Comparison of ENCODE assay signal across 11 mouse cellular contexts in genomic region chr9:99112409-99112808, GRCm38 (mm10). TPM values are rescaled to one million over a fixed set of nuclear protein-coding genes. Genes with fewer than 3 reads are reported as not detected.
A peak's percentile ranks its signal among the peaks of the same experiment; 100 is the strongest.
DNase-seq lines count a peak whose midpoint lies in the region; ATAC-seq and TF ChIP-seq lines count a peak whose summit lies in the region.
"Had no signal": no experiment of that assay in that cellular context is flagged by ENCODE, and none has a peak within 500 bp of the region (broad histone marks: within the 10 kb centered on the region; RNA-seq: fewer than 3 reads in every experiment).

No protein-coding gene starts in this region.

- H3K27me3 ChIP-seq in embryonic facial prominence, embryonic 11.5 days (ENCODE audit: control insufficient read depth, insufficient read depth, low read length), result no peaks in the 10 kb centered on the region
- H3K27me3 ChIP-seq in embryonic facial prominence, embryonic 10.5 days (replicated peaks; ENCODE audit: low read depth, poor library complexity, severe bottlenecking), result no peaks in the 10 kb centered on the region
- H3K27me3 ChIP-seq in midbrain, embryonic 12.5 days, result no peaks in the 10 kb centered on the region
- H3K27me3 ChIP-seq in midbrain, embryonic 10.5 days (ENCODE audit: low read depth, poor library complexity, severe bottlenecking), result no peaks in the 10 kb centered on the region
- no peaks in the 10 kb centered on the region for H3K27me3 ChIP-seq in hindbrain, embryonic 15.5 days
- no peaks in the 10 kb centered on the region for H3K27me3 ChIP-seq in midbrain, postnatal 0 days (ENCODE audit: insufficient read depth, low read length)

- no peak overlapping the region for H3K4me3 ChIP-seq in embryonic facial prominence, embryonic 11.5 days (ENCODE audit: low read depth, low read length)
- H3K4me3 ChIP-seq in embryonic facial prominence, embryonic 10.5 days, result no peak overlapping the region
- H3K4me3 ChIP-seq in midbrain, embryonic 12.5 days, result no peak overlapping the region
- no peak overlapping the region for H3K4me3 ChIP-seq in midbrain, embryonic 10.5 days
- H3K4me3 ChIP-seq in hindbrain, embryonic 15.5 days, result no peak overlapping the region
- no peak overlapping the region for H3K4me3 ChIP-seq in midbrain, postnatal 0 days (ENCODE audit: low read depth, low read length)
- H3K4me3 ChIP-seq: erythroblast, embryonic 14.5 days; heart, adult 2 months had no signal

- peak; percentile 62; the same call in 1 of the 2 replicates for ATAC-seq in embryonic facial prominence, embryonic 11.5 days (replicated peaks; ENCODE audit: insufficient number of reproducible peaks, low FRiP score, low TSS enrichment, low read depth)
- ATAC-seq in midbrain, embryonic 12.5 days (ENCODE audit: low FRiP score, low read depth), result 0 out of 2 replicates have a peak, but pooled peaks have one; percentile 30
- ATAC-seq in hindbrain, embryonic 15.5 days (ENCODE audit: low FRiP score, low read depth), result peak; percentile 63; the same call in 1 of the 2 replicates
- ATAC-seq in midbrain, postnatal 0 days (ENCODE audit: low FRiP score), result peak; percentile 38; the same call in 1 of the 2 replicates
- no peak for ATAC-seq in erythroid progenitor cell, adult 5-6 weeks (replicated peaks; ENCODE audit: low FRiP score, poor library complexity, severe bottlenecking)

- H3K36me3 ChIP-seq in embryonic facial prominence, embryonic 11.5 days (replicated peaks; ENCODE audit: control insufficient read depth, insufficient read depth, low read depth, low read length), result no peaks in the 10 kb centered on the region
- no peaks in the 10 kb centered on the region for H3K36me3 ChIP-seq in embryonic facial prominence, embryonic 10.5 days (replicated peaks)
- no peaks in the 10 kb centered on the region for H3K36me3 ChIP-seq in midbrain, embryonic 12.5 days
- H3K36me3 ChIP-seq in midbrain, embryonic 10.5 days, result no peaks in the 10 kb centered on the region
- H3K36me3 ChIP-seq in hindbrain, embryonic 15.5 days, result no peaks in the 10 kb centered on the region
- no peaks in the 10 kb centered on the region for H3K36me3 ChIP-seq in midbrain, postnatal 0 days (ENCODE audit: insufficient read depth, low read length)

- 63% methylated on average over 12 of the region's 12 CpGs for WGBS in embryonic facial prominence, embryonic 11.5 days
- 78% methylated on average over 12 of the region's 12 CpGs for WGBS in embryonic facial prominence, embryonic 10.5 days
- 78% methylated on average over 12 of the region's 12 CpGs for WGBS in midbrain, embryonic 12.5 days
- 93% methylated on average over 12 of the region's 12 CpGs for WGBS in midbrain, embryonic 10.5 days
- 55% methylated on average over 12 of the region's 12 CpGs for WGBS in hindbrain, embryonic 15.5 days
- 67% methylated on average over 12 of the region's 12 CpGs for WGBS in midbrain, postnatal 0 days

- H3K27ac ChIP-seq in embryonic facial prominence, embryonic 11.5 days (replicated peaks; ENCODE audit: low read depth, low read length), result no peak overlapping the region
- H3K27ac ChIP-seq in embryonic facial prominence, embryonic 10.5 days (replicated peaks), result no peak overlapping the region
- no peak overlapping the region for H3K27ac ChIP-seq in midbrain, embryonic 12.5 days (replicated peaks)
- no peak overlapping the region for H3K27ac ChIP-seq in midbrain, embryonic 10.5 days (replicated peaks)
- no peak overlapping the region for H3K27ac ChIP-seq in hindbrain, embryonic 15.5 days (replicated peaks)
- no peak overlapping the region for H3K27ac ChIP-seq in midbrain, postnatal 0 days (ENCODE audit: low read depth, low read length)
- H3K27ac ChIP-seq: heart, adult 2 months had no signal

- no peak overlapping the region for H3K4me2 ChIP-seq in embryonic facial prominence, embryonic 11.5 days (ENCODE audit: low read depth, low read length)
- H3K4me2 ChIP-seq in midbrain, embryonic 12.5 days (replicated peaks), result no peak overlapping the region
- no peak overlapping the region for H3K4me2 ChIP-seq in hindbrain, embryonic 15.5 days
- H3K4me2 ChIP-seq in midbrain, postnatal 0 days (ENCODE audit: low read depth, low read length, poor library complexity, severe bottlenecking), result no peak overlapping the region

- no peak for TF ChIP-seq CTCF in midbrain, postnatal 0 days (IDR thresholded peaks at IDR 0.05)

- no peak overlapping the region for H3K9ac ChIP-seq in embryonic facial prominence, embryonic 11.5 days (replicated peaks; ENCODE audit: low read length)
- H3K9ac ChIP-seq in midbrain, embryonic 12.5 days (replicated peaks), result no peak overlapping the region
- no peak overlapping the region for H3K9ac ChIP-seq in hindbrain, embryonic 15.5 days
- no peak overlapping the region for H3K9ac ChIP-seq in midbrain, postnatal 0 days (replicated peaks; ENCODE audit: low read length, poor library complexity, severe bottlenecking)

- peak; percentile 44 for DNase-seq in embryonic facial prominence, embryonic 11.5 days (ENCODE audit: low spot score)
- DNase-seq in embryonic facial prominence, embryonic 10.5 days (ENCODE audit: low spot score), result no peak
- DNase-seq in midbrain, embryonic 10.5 days (ENCODE audit: low spot score), result no peak
- peak; percentile 70 for DNase-seq in midbrain, postnatal 0 days (ENCODE audit: low spot score)
- DNase-seq in adrenal gland, postnatal 14 days, result no peak
- DNase-seq: heart, adult 2 months; lung, adult 2 months had no signal

- no peaks in the 10 kb centered on the region for H3K9me3 ChIP-seq in embryonic facial prominence, embryonic 11.5 days (replicated peaks; ENCODE audit: control insufficient read depth, low read length)
- no peaks in the 10 kb centered on the region for H3K9me3 ChIP-seq in embryonic facial prominence, embryonic 10.5 days
- no peaks in the 10 kb centered on the region for H3K9me3 ChIP-seq in midbrain, embryonic 12.5 days
- H3K9me3 ChIP-seq in midbrain, embryonic 10.5 days (replicated peaks), result no peaks in the 10 kb centered on the region
- H3K9me3 ChIP-seq in hindbrain, embryonic 15.5 days, result no peaks in the 10 kb centered on the region
- H3K9me3 ChIP-seq in midbrain, postnatal 0 days (ENCODE audit: low read length), result no peaks in the 10 kb centered on the region

- H3K4me1 ChIP-seq in embryonic facial prominence, embryonic 11.5 days (ENCODE audit: control insufficient read depth, insufficient read depth, low read length), result no peaks in the 10 kb centered on the region
- H3K4me1 ChIP-seq in embryonic facial prominence, embryonic 10.5 days, result peaks cover 9% of the 10 kb centered on the region
- peaks cover 16% of the 10 kb centered on the region for H3K4me1 ChIP-seq in midbrain, embryonic 12.5 days
- peaks cover 18% of the 10 kb centered on the region for H3K4me1 ChIP-seq in midbrain, embryonic 10.5 days
- peaks cover 13% of the 10 kb centered on the region for H3K4me1 ChIP-seq in hindbrain, embryonic 15.5 days (replicated peaks)
- 0 out of 2 replicates have a peak, but pooled peaks cover 2% of the 10 kb centered on the region for H3K4me1 ChIP-seq in midbrain, postnatal 0 days (ENCODE audit: insufficient read depth, low read length)

RNA-seq across cellular contexts. Expression of gene Pik3cb, which starts 28.0 kb away (rescaled TPM):
- polyA plus RNA-seq in embryonic facial prominence, embryonic 11.5 days (2014; fragmentation: Nextera tagmentation; extraction: Ambion mirVana), result 0.90 and 1.2 TPM in 2 replicates
- 1.3 and 1.4 TPM in 2 replicates for polyA plus RNA-seq in embryonic facial prominence, embryonic 10.5 days (2016; fragmentation: Nextera tagmentation; extraction: Ambion mirVana)
- polyA plus RNA-seq in midbrain, embryonic 12.5 days (2016; fragmentation: Nextera tagmentation; extraction: Ambion mirVana), result 2.4 and 2.8 TPM in 2 replicates
- 1.5 and 1.7 TPM in 2 replicates for polyA plus RNA-seq in midbrain, embryonic 10.5 days (2016; fragmentation: Nextera tagmentation; extraction: Ambion mirVana)
- 2.4 and 3.8 TPM in 2 replicates for polyA plus RNA-seq in hindbrain, embryonic 15.5 days (2015; fragmentation: Nextera tagmentation; extraction: Ambion mirVana)
- total RNA-seq in midbrain, postnatal 0 days (2014; rRNA removed), result 5.8 and 8.4 TPM in 2 replicates
- polyA plus RNA-seq in midbrain, postnatal 0 days (2015; fragmentation: Nextera tagmentation; extraction: Ambion mirVana), result 3.2 and 3.8 TPM in 2 replicates
- total RNA-seq in erythroid progenitor cell, adult 5-6 weeks (2015; ENCODE audit: low replicate concordance), result 15.5 and 21.3 TPM in 2 replicates
- 8.6 and 14.9 TPM in 2 replicates for total RNA-seq in erythroid progenitor cell, adult 5-6 weeks (2017; ENCODE audit: low replicate concordance)
- 12.1 and 12.2 TPM in 2 replicates for total RNA-seq in adrenal gland, postnatal 14 days (2021)

Comparison
In these comparisons a context has a peak if more than half of its experiments do, and no peak if none do; other contexts are left out.
1. DNase-seq: peak in embryonic facial prominence, embryonic 11.5 days (single experiment) and midbrain, postnatal 0 days (single experiment); none in embryonic facial prominence, embryonic 10.5 days (single experiment), midbrain, embryonic 10.5 days (single experiment) and adrenal gland, postnatal 14 days (single experiment).